Mouse (Mus musculus): Measurements from ENCODE around the gene Pigt. TPM values are rescaled to one million over a fixed set of nuclear protein-coding genes. Genes with fewer than 3 reads are reported as not detected.
A peak's percentile ranks its signal among the peaks of the same experiment; 100 is the strongest.

Gene Pigt
- 88.8 and 92.2 TPM in 2 replicates for polyA plus RNA-seq (2015; fragmentation: Nextera tagmentation; extraction: Ambion mirVana)

DNA sequence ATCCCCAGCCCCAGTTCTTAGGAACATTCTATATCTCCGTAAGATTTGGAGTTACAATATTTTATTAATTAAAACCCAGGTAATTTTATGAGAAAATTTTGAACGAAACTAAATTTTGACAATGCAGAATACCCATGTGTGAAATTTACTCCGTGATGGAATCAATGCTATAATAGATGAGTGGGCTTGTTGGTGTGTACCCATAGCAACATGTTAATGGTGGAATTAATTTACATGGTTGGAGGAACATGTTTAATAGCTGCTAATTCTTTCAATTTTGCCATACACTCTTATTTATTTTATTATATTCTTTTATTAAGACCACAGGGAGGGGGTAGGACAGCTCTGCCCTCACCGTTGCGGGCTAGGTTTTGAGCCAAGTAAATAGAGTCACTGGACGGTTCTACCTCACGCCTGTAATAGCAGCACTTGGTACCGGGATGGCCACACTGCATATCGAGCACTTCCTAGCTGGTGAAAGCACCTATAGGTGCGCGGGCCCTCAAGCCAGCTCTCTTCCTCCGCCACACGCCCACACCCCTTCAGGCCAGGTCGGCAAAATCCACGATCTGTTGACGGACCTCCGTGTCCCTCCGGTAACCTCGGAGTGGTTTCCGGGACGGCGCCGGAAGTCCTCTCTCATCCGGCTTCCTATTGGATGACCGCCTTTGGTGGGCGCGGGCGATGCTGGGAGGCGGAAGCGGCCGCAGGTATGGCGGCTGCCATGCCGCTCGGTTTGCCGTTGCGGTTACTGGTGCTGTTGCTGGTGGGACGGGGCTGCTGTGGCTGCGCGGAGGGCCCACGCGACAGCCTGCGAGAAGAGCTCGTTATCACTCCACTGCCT, at the start of gene Pigt:
Gene Pigt, plus strand, starts transcription at position 674 of the 844 bp plus-strand sequence.
- H3K27me3 ChIP-seq (replicated peaks), result no peaks in the 10 kb centered on the region
- peaks cover 29% of the 10 kb centered on the region for H3K4me1 ChIP-seq
- peaks cover 19% of the 10 kb centered on the region for H3K36me3 ChIP-seq
- peak within 1 kb of the TSS; percentile 89 for H3K27ac ChIP-seq (replicated peaks)
- H3K4me3 ChIP-seq (replicated peaks), result peak within 1 kb of the TSS; percentile 89
- H3K9ac ChIP-seq (replicated peaks), result peak within 1 kb of the TSS; percentile 74
- 4% methylated on average over 43 of the region's 43 CpGs for WGBS
- H3K9me3 ChIP-seq (replicated peaks), result no peaks in the 10 kb centered on the region
- peak within 1 kb of the TSS; percentile 92 for H3K4me2 ChIP-seq
- ATAC-seq (ENCODE audit: low FRiP score), result peak; percentile 91

DNA sequence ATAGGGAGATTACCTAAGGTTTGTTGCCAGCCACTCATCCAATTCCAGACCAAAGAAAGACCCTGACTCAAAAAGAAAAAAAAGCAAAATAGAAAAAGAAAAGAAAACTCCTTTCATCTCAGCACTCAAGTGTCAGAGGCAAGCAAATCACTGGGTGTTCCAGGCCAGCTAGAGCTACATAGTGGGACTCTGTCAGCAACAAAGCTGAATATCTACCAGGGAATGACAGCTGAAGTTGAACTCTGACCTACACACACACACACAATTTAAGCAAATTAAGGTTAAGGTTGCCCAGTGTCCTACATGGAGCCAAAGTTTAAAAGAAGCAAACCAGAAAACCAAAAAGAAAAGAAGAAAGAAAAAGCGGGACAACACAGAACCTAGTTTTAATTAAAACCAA, 49.2 kb upstream of the Pigt start:
- Histone ChIP-seq H3K4me2 (no peak overlapping the region), H3K4me1 (peaks cover 5% of the 10 kb centered on the region), H3K27ac (replicated peaks) (no peak overlapping the region), H3K4me3 (replicated peaks) (no peak overlapping the region), H3K9ac (replicated peaks) (no peak overlapping the region), H3K36me3 (no peaks in the 10 kb centered on the region), H3K27me3 (replicated peaks) (0 out of 2 replicates have a peak, but pooled peaks cover 2% of the 10 kb centered on the region), H3K9me3 (replicated peaks) (no peaks in the 10 kb centered on the region)
- no peak for ATAC-seq (ENCODE audit: low FRiP score)
- WGBS, result 89% methylated on average over 1 of the region's 1 CpGs

DNA sequence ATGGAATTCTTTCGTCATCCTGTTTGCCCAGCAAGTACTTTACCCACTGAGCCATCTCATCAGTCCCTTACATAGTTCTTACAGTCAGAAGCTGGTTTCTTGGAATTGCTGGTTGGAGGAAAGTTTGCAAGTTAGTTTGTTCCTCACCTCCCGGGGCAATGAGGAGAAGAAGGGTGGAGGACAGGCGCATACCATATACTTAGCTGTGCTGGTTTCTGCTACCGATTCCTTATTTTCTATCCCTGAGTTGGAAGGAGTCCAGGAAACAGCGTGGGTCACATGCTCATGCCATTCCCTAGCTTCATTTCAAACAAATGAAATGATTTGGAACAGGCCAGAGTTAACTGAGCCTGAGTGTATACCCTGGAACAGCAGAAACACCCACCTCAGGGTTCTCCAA, 48.4 kb upstream of the Pigt start:
- Histone ChIP-seq H3K27me3 (replicated peaks) (0 out of 2 replicates have a peak, but pooled peaks cover 2% of the 10 kb centered on the region), H3K9me3 (replicated peaks) (no peaks in the 10 kb centered on the region), H3K4me2 (no peak overlapping the region), H3K4me1 (no peaks in the 10 kb centered on the region), H3K36me3 (no peaks in the 10 kb centered on the region), H3K9ac (replicated peaks) (no peak overlapping the region), H3K4me3 (replicated peaks) (no peak overlapping the region), H3K27ac (replicated peaks) (no peak overlapping the region)
- WGBS, result 77% methylated on average over 5 of the region's 5 CpGs
- no peak for ATAC-seq (ENCODE audit: low FRiP score)

DNA sequence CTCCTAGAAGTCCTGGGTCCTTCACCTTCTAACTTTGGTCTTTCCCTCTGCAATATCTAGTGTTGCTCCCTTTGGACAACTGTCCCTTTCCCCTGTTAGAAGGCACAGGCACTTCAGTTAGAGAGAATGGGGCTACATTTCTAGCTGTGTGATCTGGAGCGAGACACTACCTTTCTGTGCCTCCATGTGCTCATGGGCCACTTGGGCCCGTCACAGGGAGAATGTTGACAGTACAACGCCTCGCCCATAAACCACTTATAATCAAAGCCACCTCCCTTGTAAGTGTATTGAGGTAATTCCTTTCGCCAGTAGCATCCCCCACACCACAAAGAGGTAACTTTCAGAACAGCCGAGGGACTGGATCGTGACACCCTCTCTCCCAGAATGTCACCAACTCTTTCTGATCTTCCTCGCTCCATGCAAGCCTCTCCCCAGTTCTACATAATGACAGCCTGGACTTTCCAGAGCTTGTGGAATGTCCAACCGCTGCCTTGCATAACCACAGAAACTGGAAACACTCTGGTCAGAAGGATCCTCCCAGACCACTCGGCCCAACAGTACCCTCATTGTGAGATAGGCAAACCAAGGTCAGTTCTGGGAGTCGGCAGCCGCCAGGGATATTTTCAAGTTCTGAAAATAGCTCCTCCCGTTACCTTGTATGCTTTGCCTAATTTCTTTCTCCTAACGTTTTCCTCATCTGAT, 47.8 kb upstream of the Pigt start:
- Histone ChIP-seq H3K4me2 (no peak overlapping the region), H3K9ac (replicated peaks) (no peak overlapping the region), H3K27ac (replicated peaks) (no peak overlapping the region), H3K4me1 (no peaks in the 10 kb centered on the region), H3K27me3 (replicated peaks) (no peaks in the 10 kb centered on the region), H3K9me3 (replicated peaks) (no peaks in the 10 kb centered on the region), H3K36me3 (no peaks in the 10 kb centered on the region), H3K4me3 (replicated peaks) (no peak overlapping the region)
- no peak for ATAC-seq (ENCODE audit: low FRiP score)
- 86% methylated on average over 14 of the region's 14 CpGs for WGBS

DNA sequence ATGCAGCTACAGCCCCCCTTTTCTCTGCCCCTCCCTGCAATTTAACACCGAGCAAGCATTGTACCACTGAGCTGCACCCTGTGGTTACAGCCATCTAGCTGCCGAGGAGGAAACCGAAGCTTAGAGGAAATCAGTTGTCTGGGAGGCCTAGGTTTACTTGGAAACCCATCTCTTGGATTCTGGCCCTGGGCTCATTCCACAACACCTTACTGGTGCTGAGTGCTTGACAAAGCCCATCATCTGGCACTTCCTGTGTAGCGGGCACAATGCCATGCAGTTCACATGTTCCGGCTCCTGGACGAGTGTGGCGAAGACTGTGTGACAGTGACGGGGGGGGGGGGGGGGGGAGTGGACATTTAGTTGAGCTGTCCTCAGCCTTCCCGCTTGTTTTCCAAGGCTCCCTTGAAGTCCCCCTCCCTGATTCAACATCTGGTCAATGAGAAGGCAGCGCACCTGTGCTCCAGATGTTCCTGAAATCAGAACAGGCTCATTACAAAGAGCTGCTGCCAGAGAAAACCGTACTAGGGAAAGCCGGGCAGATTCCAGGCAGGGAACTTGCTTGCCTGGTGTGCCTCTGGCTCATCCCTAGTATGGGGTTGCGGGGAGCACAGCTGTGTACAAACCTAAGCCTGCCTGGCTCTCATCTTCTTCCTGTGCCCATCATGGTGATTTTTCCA, 45.2 kb upstream of the Pigt start:
- peaks cover 7% of the 10 kb centered on the region for H3K4me1 ChIP-seq
- H3K27me3 ChIP-seq (replicated peaks), result no peaks in the 10 kb centered on the region
- no peak overlapping the region for H3K27ac ChIP-seq (replicated peaks)
- no peak overlapping the region for H3K9ac ChIP-seq (replicated peaks)
- ATAC-seq (ENCODE audit: low FRiP score), result no peak
- H3K9me3 ChIP-seq (replicated peaks), result no peaks in the 10 kb centered on the region
- no peak overlapping the region for H3K4me2 ChIP-seq
- WGBS, result 50% methylated on average over 12 of the region's 13 CpGs
- H3K36me3 ChIP-seq, result no peaks in the 10 kb centered on the region
- no peak overlapping the region for H3K4me3 ChIP-seq (replicated peaks)

DNA sequence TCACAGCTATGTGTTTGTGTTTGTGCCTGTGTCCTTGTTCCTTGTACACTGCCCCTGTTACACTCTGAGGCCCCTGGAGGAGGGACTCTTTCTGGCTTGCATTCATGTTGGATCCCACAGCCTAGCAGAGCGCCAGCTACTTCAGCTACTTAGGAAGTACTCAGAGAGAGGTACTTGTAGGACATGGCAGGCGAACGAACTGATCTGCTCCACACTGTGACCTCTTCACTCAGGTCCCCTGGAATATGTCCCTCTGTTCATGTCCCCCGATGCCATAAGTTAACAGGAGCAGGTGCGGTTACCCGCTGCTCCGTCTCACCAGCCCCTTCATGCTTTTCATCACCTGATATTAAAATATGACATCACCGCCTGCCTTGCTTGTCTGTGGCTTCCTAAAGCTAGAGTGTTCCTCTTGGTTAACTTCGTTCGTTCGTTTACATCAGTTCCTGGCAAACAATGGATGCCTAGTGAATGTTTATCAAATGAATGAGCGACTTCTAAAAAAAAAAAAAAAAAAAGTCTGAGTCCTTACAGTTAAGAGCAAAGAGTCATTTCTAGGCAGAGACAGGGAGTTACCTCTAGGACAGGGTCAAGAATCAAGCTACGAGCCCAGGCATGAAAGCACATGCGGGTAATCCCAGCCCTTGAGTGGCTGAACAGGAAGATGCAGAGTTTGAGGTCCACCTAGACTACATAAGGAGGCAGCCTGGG, 44.1 kb upstream of the Pigt start:
- H3K27ac ChIP-seq (replicated peaks), result no peak overlapping the region
- H3K4me3 ChIP-seq (replicated peaks), result no peak overlapping the region
- no peaks in the 10 kb centered on the region for H3K27me3 ChIP-seq (replicated peaks)
- H3K36me3 ChIP-seq, result no peaks in the 10 kb centered on the region
- no peak for ATAC-seq (ENCODE audit: low FRiP score)
- H3K4me1 ChIP-seq, result peaks cover 7% of the 10 kb centered on the region
- H3K9ac ChIP-seq (replicated peaks), result no peak overlapping the region
- 86% methylated on average over 14 of the region's 14 CpGs for WGBS
- no peak overlapping the region for H3K4me2 ChIP-seq
- no peaks in the 10 kb centered on the region for H3K9me3 ChIP-seq (replicated peaks)

DNA sequence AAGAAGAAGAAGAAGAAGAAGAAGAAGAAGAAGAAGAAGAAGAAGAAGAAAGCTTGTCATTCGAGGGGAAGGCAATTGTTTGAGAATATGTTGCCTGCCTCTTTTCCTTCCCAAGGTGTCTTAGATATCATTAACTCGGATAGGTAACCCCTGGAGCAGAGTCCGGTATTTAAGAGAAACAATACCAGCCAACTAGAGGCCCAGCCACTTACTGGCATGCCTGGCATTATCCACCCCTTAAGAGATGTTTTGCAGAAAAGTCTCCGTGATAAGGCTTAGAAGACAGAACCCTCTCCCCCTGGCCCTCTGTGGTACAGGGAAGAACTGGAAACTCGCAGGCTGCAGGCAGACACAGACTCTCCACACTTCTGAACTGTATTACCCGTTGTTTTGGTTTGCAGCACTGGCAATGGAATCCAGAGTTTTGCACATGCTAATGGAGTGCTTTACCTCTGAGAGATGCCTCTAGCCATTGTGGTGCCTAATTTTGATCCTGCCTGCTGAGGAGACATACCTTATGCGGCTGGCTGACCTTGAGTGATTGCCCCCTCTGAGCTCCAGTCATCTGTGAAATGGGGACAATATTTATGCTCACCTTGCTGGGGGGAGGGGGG, 43.3 kb upstream of the Pigt start:
- Histone ChIP-seq H3K4me2 (no peak overlapping the region), H3K27ac (replicated peaks) (no peak overlapping the region), H3K27me3 (replicated peaks) (no peaks in the 10 kb centered on the region), H3K9ac (replicated peaks) (no peak overlapping the region), H3K4me1 (peaks cover 7% of the 10 kb centered on the region), H3K36me3 (no peaks in the 10 kb centered on the region), H3K4me3 (replicated peaks) (no peak overlapping the region), H3K9me3 (replicated peaks) (no peaks in the 10 kb centered on the region)
- 77% methylated on average over 7 of the region's 7 CpGs for WGBS
- ATAC-seq (ENCODE audit: low FRiP score), result no peak

DNA sequence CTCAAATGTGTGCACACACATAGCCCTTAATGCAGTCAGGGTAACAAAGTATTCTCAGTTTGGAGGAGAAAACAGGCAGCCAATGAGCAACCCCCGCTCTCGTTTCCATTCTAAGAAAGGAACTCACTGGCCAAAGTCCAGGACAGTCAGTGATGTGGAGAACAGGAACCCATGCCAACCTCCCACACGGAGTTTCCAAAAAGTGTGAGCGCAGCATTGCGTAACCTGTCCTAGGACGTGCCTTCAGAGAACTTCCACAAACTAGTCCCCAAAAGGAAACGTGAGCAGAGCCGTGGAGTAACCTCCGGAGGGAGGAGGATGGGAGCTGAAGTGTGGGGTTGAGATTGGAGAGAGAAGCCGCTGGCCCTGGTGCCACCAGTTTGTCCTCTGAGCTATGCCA, 42.5 kb upstream of the Pigt start:
- Histone ChIP-seq H3K4me3 (replicated peaks) (no peak overlapping the region), H3K4me1 (peaks cover 7% of the 10 kb centered on the region), H3K27me3 (replicated peaks) (no peaks in the 10 kb centered on the region), H3K4me2 (no peak overlapping the region), H3K36me3 (no peaks in the 10 kb centered on the region), H3K9ac (replicated peaks) (no peak overlapping the region), H3K27ac (replicated peaks) (no peak overlapping the region), H3K9me3 (replicated peaks) (no peaks in the 10 kb centered on the region)
- 86% methylated on average over 10 of the region's 10 CpGs for WGBS
- ATAC-seq (ENCODE audit: low FRiP score), result no peak

DNA sequence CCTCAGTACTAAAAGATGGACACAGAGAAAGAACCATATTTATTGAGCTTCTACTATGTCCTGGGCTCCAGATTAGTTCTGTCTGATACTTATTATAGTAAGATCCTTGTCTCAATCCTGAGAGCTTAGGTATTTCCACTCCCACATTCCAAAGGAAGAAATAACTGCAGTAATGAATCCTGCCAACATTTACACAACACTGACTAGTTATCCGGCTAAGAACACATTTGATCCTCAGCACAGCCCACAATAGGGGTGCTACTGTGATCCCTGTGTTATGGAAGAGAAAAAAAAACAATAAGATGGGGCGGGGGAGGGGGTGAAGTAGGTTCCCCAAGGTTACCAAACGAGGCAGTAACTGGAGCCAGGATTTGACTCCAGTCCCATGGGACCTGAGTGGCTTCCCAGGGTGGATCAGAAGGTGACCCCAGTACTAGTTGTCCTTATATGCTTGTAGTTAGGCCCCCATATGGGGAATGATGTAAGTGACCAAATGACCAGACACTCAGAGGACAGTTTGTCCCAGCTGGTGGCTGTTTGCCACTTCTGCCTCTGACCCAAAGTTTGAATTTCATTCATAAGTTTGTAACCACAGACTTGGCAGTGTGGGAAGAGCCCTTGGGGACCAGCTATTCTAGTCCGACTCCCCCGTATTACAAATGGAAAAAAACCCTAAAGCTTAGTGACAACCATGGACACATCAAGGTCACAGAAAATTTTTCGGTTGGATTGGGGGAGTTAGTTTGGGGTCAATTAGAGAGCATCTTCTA, 41.7 kb upstream of the Pigt start:
- H3K27ac ChIP-seq (replicated peaks), result no peak overlapping the region
- no peaks in the 10 kb centered on the region for H3K9me3 ChIP-seq (replicated peaks)
- H3K4me3 ChIP-seq (replicated peaks), result no peak overlapping the region
- H3K4me1 ChIP-seq, result peaks cover 7% of the 10 kb centered on the region
- WGBS, result 77% methylated on average over 6 of the region's 6 CpGs
- no peak overlapping the region for H3K4me2 ChIP-seq
- no peaks in the 10 kb centered on the region for H3K36me3 ChIP-seq
- no peak overlapping the region for H3K9ac ChIP-seq (replicated peaks)
- ATAC-seq (ENCODE audit: low FRiP score), result no peak
- H3K27me3 ChIP-seq (replicated peaks), result no peaks in the 10 kb centered on the region

DNA sequence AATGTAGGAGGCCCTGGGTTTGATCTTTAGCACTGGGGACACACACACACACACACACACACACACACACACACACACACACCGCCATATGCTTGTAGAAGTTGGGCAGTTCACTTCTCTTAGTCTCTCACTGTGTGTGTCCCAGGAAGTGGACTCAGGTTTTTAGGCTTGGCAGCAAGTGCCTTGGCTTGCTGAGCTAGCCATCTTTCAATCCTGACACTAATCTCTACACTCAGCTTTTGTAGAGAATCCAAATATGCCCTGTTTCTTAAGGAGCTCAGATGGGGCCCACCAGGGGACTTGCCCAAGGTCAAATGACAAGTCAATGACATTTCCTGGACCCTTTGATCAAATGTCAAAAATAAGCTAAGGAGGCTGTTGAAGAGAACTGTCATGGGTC, 40.9 kb upstream of the Pigt start:
- Histone ChIP-seq H3K4me3 (replicated peaks) (no peak overlapping the region), H3K4me1 (peaks cover 7% of the 10 kb centered on the region), H3K27ac (replicated peaks) (no peak overlapping the region), H3K9ac (replicated peaks) (peak overlapping the region; percentile 2; the same call in 1 of the 2 replicates), H3K36me3 (no peaks in the 10 kb centered on the region), H3K27me3 (replicated peaks) (no peaks in the 10 kb centered on the region), H3K9me3 (replicated peaks) (no peaks in the 10 kb centered on the region), H3K4me2 (peak overlapping the region; percentile 37)
- WGBS, result 88% methylated on average over 1 of the region's 1 CpGs
- ATAC-seq (ENCODE audit: low FRiP score), result no peak
